ENCODE assay signal across 10 mouse cellular contexts in genomic region chr5:24724805-24725204, GRCm38 (mm10). TPM values are rescaled to one million over a fixed set of nuclear protein-coding genes. Genes with fewer than 3 reads are reported as not detected.
DNase-seq lines count a peak whose midpoint lies in the region; ATAC-seq and TF ChIP-seq lines count a peak whose summit lies in the region.
"Had no signal": no experiment of that assay in that cellular context is flagged by ENCODE, and none has a peak within 500 bp of the region (broad histone marks: within the 10 kb centered on the region; RNA-seq: fewer than 3 reads in every experiment).

No protein-coding gene starts in this region.

- DNase-seq in liver, adult 2 months (ENCODE audit: extremely low read depth, low read depth, low spot score), result no peak
- no peak for DNase-seq in liver, postnatal 0 days
- DNase-seq in forebrain, embryonic 10.5 days (ENCODE audit: extremely low spot score, low spot score), result no peak
- no peak for DNase-seq in neural tube, embryonic 11.5 days (ENCODE audit: low spot score)
- no peak for DNase-seq in spleen, adult 18-20 months
- no peak for DNase-seq in layer of hippocampus, postnatal 10 days (ENCODE audit: low spot score in 2 of 2)
- no peak for DNase-seq in right cerebral cortex, postnatal 14 days

- no peaks in the 10 kb centered on the region for H3K9me3 ChIP-seq in liver, postnatal 0 days (ENCODE audit: low read length)
- H3K9me3 ChIP-seq in forebrain, embryonic 10.5 days, result no peaks in the 10 kb centered on the region
- H3K9me3 ChIP-seq in intestine, embryonic 15.5 days, result no peaks in the 10 kb centered on the region
- no peaks in the 10 kb centered on the region for H3K9me3 ChIP-seq in neural tube, embryonic 11.5 days (ENCODE audit: control insufficient read depth, low read length)

- H3K4me2 ChIP-seq in liver, postnatal 0 days (ENCODE audit: low read depth, low read length), result no peak overlapping the region
- no peak overlapping the region for H3K4me2 ChIP-seq in intestine, embryonic 15.5 days (replicated peaks)
- H3K4me2 ChIP-seq in neural tube, embryonic 11.5 days (ENCODE audit: low read depth), result no peak overlapping the region

- no peak overlapping the region for H3K9ac ChIP-seq in liver, adult 2 months (ENCODE audit: low read depth, low read length)
- no peak overlapping the region for H3K9ac ChIP-seq in liver, postnatal 0 days (replicated peaks)
- no peak overlapping the region for H3K9ac ChIP-seq in intestine, embryonic 15.5 days
- H3K9ac ChIP-seq in neural tube, embryonic 11.5 days (ENCODE audit: low read length), result no peak overlapping the region; the same call in 1 of the 2 replicates

- TF ChIP-seq POLR2A in liver, adult 2 months (IDR thresholded peaks at IDR 0.05; ENCODE audit: extremely low read depth, insufficient read depth, low read length), result no peak

- no peak for TF ChIP-seq CTCF in liver, adult 2 months (IDR thresholded peaks at IDR 0.05; ENCODE audit: low read depth, low read length)
- TF ChIP-seq CTCF in liver, postnatal 0 days (IDR thresholded peaks at IDR 0.05; ENCODE audit: low read depth), result no peak

- H3K36me3 ChIP-seq in liver, adult 2 months (ENCODE audit: control insufficient read depth, insufficient read depth, low read length), result no peaks in the 10 kb centered on the region
- H3K36me3 ChIP-seq in liver, postnatal 0 days (replicated peaks; ENCODE audit: insufficient read depth, low read length), result no peaks in the 10 kb centered on the region
- peaks cover 31% of the 10 kb centered on the region for H3K36me3 ChIP-seq in forebrain, embryonic 10.5 days (replicated peaks)
- no peaks in the 10 kb centered on the region for H3K36me3 ChIP-seq in intestine, embryonic 15.5 days
- no peaks in the 10 kb centered on the region for H3K36me3 ChIP-seq in neural tube, embryonic 11.5 days (ENCODE audit: control insufficient read depth, insufficient read depth, low read length)

- TF ChIP-seq EP300 in liver, postnatal 0 days (IDR thresholded peaks at IDR 0.05; ENCODE audit: low read depth), result no peak

- WGBS in liver, adult 2 months, result 64% methylated on average over 5 of the region's 5 CpGs
- WGBS in liver, postnatal 0 days (ENCODE audit: insufficient replicate concordance), result 53% methylated on average over 5 of the region's 5 CpGs
- 74% methylated on average over 5 of the region's 5 CpGs for WGBS in forebrain, embryonic 10.5 days
- WGBS in intestine, embryonic 15.5 days, result 22% methylated on average over 5 of the region's 5 CpGs
- 51% methylated on average over 5 of the region's 5 CpGs for WGBS in neural tube, embryonic 11.5 days

- H3K27ac ChIP-seq in liver, adult 2 months (replicated peaks; ENCODE audit: insufficient read depth, low read depth, low read length), result peak overlapping the region; percentile 35; the same call in 1 of the 2 replicates
- no peak overlapping the region; the same call in 1 of the 2 replicates for H3K27ac ChIP-seq in liver, postnatal 0 days (ENCODE audit: low read depth)
- H3K27ac ChIP-seq in forebrain, embryonic 10.5 days, result peak overlapping the region; percentile 42
- peak overlapping the region; percentile 58 for H3K27ac ChIP-seq in intestine, embryonic 15.5 days
- H3K27ac ChIP-seq in neural tube, embryonic 11.5 days (ENCODE audit: low read depth, low read length), result 0 out of 2 replicates have a peak overlapping the region, but pooled peaks have one; percentile 14

- no peak overlapping the region for H3K4me3 ChIP-seq in liver, adult 2 months (ENCODE audit: insufficient read depth, low read depth, low read length)
- H3K4me3 ChIP-seq in liver, postnatal 0 days (ENCODE audit: low read depth, low read length), result no peak overlapping the region
- H3K4me3 ChIP-seq in forebrain, embryonic 10.5 days, result no peak overlapping the region
- no peak overlapping the region for H3K4me3 ChIP-seq in intestine, embryonic 15.5 days (replicated peaks)
- H3K4me3 ChIP-seq in neural tube, embryonic 11.5 days (ENCODE audit: low read depth, low read length), result no peak overlapping the region

- no peaks in the 10 kb centered on the region for H3K4me1 ChIP-seq in liver, adult 2 months (ENCODE audit: control insufficient read depth, insufficient read depth, low read length)
- no peaks in the 10 kb centered on the region; the same call in 1 of the 2 replicates for H3K4me1 ChIP-seq in liver, postnatal 0 days (ENCODE audit: insufficient read depth)
- peaks cover 27% of the 10 kb centered on the region for H3K4me1 ChIP-seq in forebrain, embryonic 10.5 days
- H3K4me1 ChIP-seq in intestine, embryonic 15.5 days (replicated peaks), result peaks cover 14% of the 10 kb centered on the region; the same call in 1 of the 2 replicates
- H3K4me1 ChIP-seq in neural tube, embryonic 11.5 days (ENCODE audit: control insufficient read depth, insufficient read depth, low read length), result peaks cover 5% of the 10 kb centered on the region

- H3K27me3 ChIP-seq in liver, adult 2 months (ENCODE audit: control insufficient read depth, insufficient read depth, low read length), result 0 out of 2 replicates have a peak, but pooled peaks cover under 1% of the 10 kb centered on the region
- peaks cover 6% of the 10 kb centered on the region for H3K27me3 ChIP-seq in liver, postnatal 0 days (ENCODE audit: insufficient read depth, low read length)
- peaks cover 16% of the 10 kb centered on the region for H3K27me3 ChIP-seq in forebrain, embryonic 10.5 days (ENCODE audit: poor library complexity, severe bottlenecking)
- H3K27me3 ChIP-seq in intestine, embryonic 15.5 days (replicated peaks), result no peaks in the 10 kb centered on the region
- H3K27me3 ChIP-seq in neural tube, embryonic 11.5 days (ENCODE audit: control insufficient read depth, insufficient read depth, low read length), result peaks cover 8% of the 10 kb centered on the region

- H3K79me2 ChIP-seq in liver, adult 2 months (ENCODE audit: control insufficient read depth, insufficient read depth, low read length), result no peaks in the 10 kb centered on the region

- ATAC-seq in liver, postnatal 0 days, result no peak
- peak; percentile 61; the same call in 1 of the 2 replicates for ATAC-seq in intestine, embryonic 15.5 days
- no peak for ATAC-seq in neural tube, embryonic 11.5 days (ENCODE audit: insufficient read depth, low FRiP score, low TSS enrichment)

RNA-seq across cellular contexts. Expression of gene Wdr86, which starts 5.7 kb away (rescaled TPM):
- total RNA-seq in liver, adult 2 months (2014; rRNA removed), result 0.27 and 0.28 TPM in 2 replicates
- polyA plus RNA-seq in liver, adult 2 months (2012; rRNA removed), result 0.26 and 1.0 TPM in 2 replicates
- 1.4 and 1.6 TPM in 2 replicates for polyA plus RNA-seq in liver, postnatal 0 days (2015; fragmentation: Nextera tagmentation; extraction: Ambion mirVana)
- polyA plus RNA-seq in forebrain, embryonic 10.5 days (2016; fragmentation: Nextera tagmentation; extraction: Ambion mirVana), result 22.5 and 24.5 TPM in 2 replicates
- polyA plus RNA-seq in intestine, embryonic 15.5 days (2015; fragmentation: Nextera tagmentation; extraction: Ambion mirVana), result 10.6 and 11.6 TPM in 2 replicates
- polyA plus RNA-seq in neural tube, embryonic 11.5 days (2014; fragmentation: Nextera tagmentation; extraction: Ambion mirVana), result 14.2 and 16.9 TPM in 2 replicates
- total RNA-seq in layer of hippocampus, postnatal 10 days (2021), result 1 to 10 TPM; 1.5 to 2.4 TPM
- total RNA-seq: gastrocnemius, adult 18-20 months had no signal

RNA-seq across cellular contexts. Expression of gene Crygn, which starts 33.0 kb away (rescaled TPM):
- total RNA-seq in liver, adult 2 months (2014; rRNA removed), result 1.0 and 1.4 TPM in 2 replicates
- polyA plus RNA-seq in liver, adult 2 months (2012; rRNA removed), result 1.0 and 1.9 TPM in 2 replicates
- 1.4 and 1.6 TPM in 2 replicates for polyA plus RNA-seq in liver, postnatal 0 days (2015; fragmentation: Nextera tagmentation; extraction: Ambion mirVana)
- polyA plus RNA-seq in forebrain, embryonic 10.5 days (2016; fragmentation: Nextera tagmentation; extraction: Ambion mirVana), result 0.72 and 0.81 TPM in 2 replicates
- polyA plus RNA-seq in intestine, embryonic 15.5 days (2015; fragmentation: Nextera tagmentation; extraction: Ambion mirVana), result 1.3 and 1.8 TPM in 2 replicates
- not detected in 2 replicates for polyA plus RNA-seq in neural tube, embryonic 11.5 days (2014; fragmentation: Nextera tagmentation; extraction: Ambion mirVana)
- total RNA-seq in layer of hippocampus, postnatal 10 days (2021), result 1 to 10 TPM; 1.5 to 1.8 TPM
- total RNA-seq: gastrocnemius, adult 18-20 months; left cerebral cortex, postnatal 14 days had no signal

RNA-seq across cellular contexts. Expression of gene Nub1, which starts 39.5 kb away (rescaled TPM):
- total RNA-seq in liver, adult 2 months (2014; rRNA removed), result 14.4 and 19.6 TPM in 2 replicates
- polyA plus RNA-seq in liver, adult 2 months (2012; rRNA removed), result 19.9 and 20.2 TPM in 2 replicates
- 12.0 and 12.5 TPM in 2 replicates for polyA plus RNA-seq in liver, postnatal 0 days (2015; fragmentation: Nextera tagmentation; extraction: Ambion mirVana)
- 26.1 and 27.0 TPM in 2 replicates for polyA plus RNA-seq in forebrain, embryonic 10.5 days (2016; fragmentation: Nextera tagmentation; extraction: Ambion mirVana)
- polyA plus RNA-seq in intestine, embryonic 15.5 days (2015; fragmentation: Nextera tagmentation; extraction: Ambion mirVana), result 26.8 and 29.0 TPM in 2 replicates
- 40.5 and 41.8 TPM in 2 replicates for polyA plus RNA-seq in neural tube, embryonic 11.5 days (2014; fragmentation: Nextera tagmentation; extraction: Ambion mirVana)
- total RNA-seq in layer of hippocampus, postnatal 10 days (2021), result 10 to 100 TPM; 71.7 to 75.3 TPM
